Mouse (Mus musculus) embryonic facial prominence, embryonic 11.5 days (tissue): Measurements from ENCODE around the gene Ydjc. TPM values are rescaled to one million over a fixed set of nuclear protein-coding genes. Genes with fewer than 3 reads are reported as not detected.

Experiments used
- ATAC-seq: fragments of 200-750 bp; cut with Nextera tagmentation; replicated peaks from 2 replicates; pipeline ENCODE4 v1.8.0; 2017; ENCODE audit warnings: low read depth; ENCODE audit not compliant: insufficient number of reproducible peaks, low FRiP score, low TSS enrichment
- DNase-seq: peaks from one replicate; pipeline ENCODE4 v3.0.0-alpha.2; 2015; ENCODE audit warnings: low spot score
- H3K27ac ChIP-seq: fragments of 300-500 bp; sonication (generic); replicated peaks from 2 replicates; pipeline ENCODE4 v1.5.1; 2014; ENCODE audit warnings: mild to moderate bottlenecking, low read depth, low read length, control low read depth
- H3K27me3 ChIP-seq: fragments of 300-500 bp; sonication (generic); 2 replicates; pipeline ENCODE4 v1.6.1; 2014; ENCODE audit warnings: mild to moderate bottlenecking, low read length, moderate library complexity, mixed read lengths; ENCODE audit not compliant: control insufficient read depth, insufficient read depth
- H3K36me3 ChIP-seq: fragments of 300-500 bp; sonication (generic); replicated peaks from 2 replicates; pipeline ENCODE4 v1.6.1; 2014; ENCODE audit warnings: low read depth, mild to moderate bottlenecking, low read length, moderate library complexity, mixed read lengths; ENCODE audit not compliant: control insufficient read depth, insufficient read depth
- H3K4me1 ChIP-seq: fragments of 300-500 bp; sonication (generic); 2 replicates; pipeline ENCODE4 v1.6.1; 2014; ENCODE audit warnings: low read length, mixed read lengths; ENCODE audit not compliant: control insufficient read depth, insufficient read depth
- H3K4me2 ChIP-seq: fragments of 300-500 bp; sonication (generic); 2 replicates; pipeline ENCODE4 v1.6.1; 2014; ENCODE audit warnings: low read depth, mild to moderate bottlenecking, control low read depth, low read length, moderate library complexity
- H3K4me3 ChIP-seq: fragments of 300-500 bp; sonication (generic); 2 replicates; pipeline ENCODE4 v1.5.1; 2014; ENCODE audit warnings: low read depth, low read length, control low read depth
- H3K9ac ChIP-seq: fragments of 300-500 bp; sonication (generic); replicated peaks from 2 replicates; pipeline ENCODE4 v1.6.1; 2014; ENCODE audit warnings: mild to moderate bottlenecking, control low read depth, low read length
- H3K9me3 ChIP-seq: fragments of 300-500 bp; sonication (generic); replicated peaks from 2 replicates; pipeline ENCODE4 v1.6.1; 2016; ENCODE audit warnings: mild to moderate bottlenecking, low read length, inconsistent platforms, mixed read lengths; ENCODE audit not compliant: control insufficient read depth
- WGBS: fragments of 180-500 bp; shearing (Covaris S2); extraction: QIAGEN DNeasy Blood & Tissue Kit; methylation state at CpG from one replicate; pipeline ENCODE4 v1.1.7; 2014; 5-methylcytosine and 5-hydroxymethylcytosine counted together
- polyA plus RNA-seq: library from polyadenylated mRNA; unstranded; fragments of >200 nt; fragmentation: Nextera tagmentation; extraction: Ambion mirVana; gene quantifications from 2 replicates; pipeline ENCODE4 v1.2.1, GENCODE M21; 2014

The Ydjc gene
- polyA plus RNA-seq: 6.2 and 8.8 TPM in 2 replicates

DNA sequence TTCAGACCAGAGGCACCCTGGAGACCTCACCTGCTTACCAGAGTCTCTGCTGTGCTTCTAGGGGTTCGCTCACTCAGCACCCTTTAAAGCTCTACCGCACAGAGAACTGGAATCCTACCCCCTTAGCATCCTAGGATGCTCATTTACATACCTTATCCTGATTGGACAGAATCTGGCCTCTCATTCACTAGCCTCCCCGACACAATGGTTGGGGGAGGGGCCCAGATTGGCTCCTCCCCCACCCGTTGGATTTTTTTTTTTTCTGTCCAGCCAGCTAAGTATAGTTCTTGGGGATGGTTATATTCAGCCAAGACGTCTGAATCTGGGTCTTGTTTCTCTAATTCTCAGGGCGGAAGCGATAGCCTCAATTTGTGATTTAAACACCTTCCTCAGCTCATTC, at the start of gene Ydjc:
TSS of gene Ydjc (plus strand) at position 283 of the 400 bp plus-strand sequence.
- no peak within 1 kb of the TSS for H3K27ac ChIP-seq
- no peak within 1 kb of the TSS for H3K4me2 ChIP-seq
- H3K9ac ChIP-seq: no peak within 1 kb of the TSS
- H3K36me3 ChIP-seq: no peaks in the 10 kb centered on the region
- H3K27me3 ChIP-seq: peaks cover 3% of the 10 kb centered on the region; the same call in 1 of the 2 replicates
- no peaks in the 10 kb centered on the region for H3K9me3 ChIP-seq
- H3K4me1 ChIP-seq: peaks cover 8% of the 10 kb centered on the region
- DNase-seq: peak; percentile 53
- H3K4me3 ChIP-seq: no peak within 1 kb of the TSS
- 17% methylated on average over 7 of the region's 7 CpGs for WGBS
- no peak for ATAC-seq

DNA sequence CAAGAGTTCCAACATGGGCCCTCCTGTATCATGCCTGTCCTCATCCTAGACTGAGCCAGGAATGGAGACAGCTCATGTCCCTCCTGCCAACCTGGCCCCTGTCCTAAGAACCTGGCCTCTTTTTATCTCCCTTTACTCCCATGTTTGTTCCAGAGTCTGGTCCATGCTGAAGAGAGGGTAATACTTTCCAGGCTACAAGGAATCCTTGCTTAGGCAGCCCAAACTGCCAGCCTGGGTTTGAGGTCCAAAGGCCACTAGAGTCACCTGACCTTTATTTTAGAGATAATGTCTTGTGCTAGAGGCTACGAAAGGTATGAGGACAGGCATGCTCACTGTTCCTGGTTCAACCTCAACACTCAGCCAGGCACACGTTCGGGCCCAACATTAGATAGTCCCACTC, 47.5 kb upstream of the Ydjc start:
- Histone ChIP-seq H3K4me3 (no peak overlapping the region), H3K4me2 (no peak overlapping the region), H3K4me1 (no peaks in the 10 kb centered on the region), H3K27me3 (no peaks in the 10 kb centered on the region), H3K9me3 (no peaks in the 10 kb centered on the region), H3K36me3 (peaks cover 12% of the 10 kb centered on the region), H3K27ac (no peak overlapping the region), H3K9ac (no peak overlapping the region)
- no peak for DNase-seq
- WGBS: 94% methylated on average over 3 of the region's 3 CpGs
- ATAC-seq: no peak

DNA sequence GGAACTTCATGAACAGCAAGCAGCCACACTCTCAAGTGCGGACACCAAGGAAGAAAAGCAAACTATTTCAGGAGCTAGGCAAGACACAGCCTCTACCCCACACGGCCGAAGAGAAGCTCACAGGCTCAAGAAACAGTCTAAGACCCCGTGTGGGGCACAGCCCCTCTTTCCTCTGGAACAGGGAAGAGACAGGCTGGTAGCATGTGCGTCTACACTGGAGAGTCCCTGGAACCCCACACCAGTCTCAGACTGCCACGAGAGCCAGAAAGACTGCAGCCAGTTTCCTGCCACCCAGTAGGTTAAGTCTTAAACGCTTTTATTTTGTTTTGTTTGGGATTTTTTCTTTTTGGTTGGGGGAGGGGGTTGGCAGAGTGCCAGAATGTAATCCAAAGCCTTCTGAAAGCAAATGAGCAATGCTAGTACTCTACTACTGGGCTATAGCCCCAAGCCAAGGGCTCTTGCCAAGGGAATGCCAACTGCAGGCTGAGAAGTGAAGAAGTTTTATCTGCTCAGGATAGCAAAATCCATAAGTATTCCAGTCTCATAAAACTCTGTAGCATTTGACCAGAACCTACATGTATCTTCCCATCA, 41.7 kb upstream of the Ydjc start:
- H3K4me1 ChIP-seq: no peaks in the 10 kb centered on the region
- no peak overlapping the region for H3K4me2 ChIP-seq
- WGBS: 86% methylated on average over 7 of the region's 7 CpGs
- no peak overlapping the region for H3K4me3 ChIP-seq
- H3K9me3 ChIP-seq: no peaks in the 10 kb centered on the region
- H3K27ac ChIP-seq: no peak overlapping the region
- no peak overlapping the region for H3K9ac ChIP-seq
- no peak for ATAC-seq
- H3K36me3 ChIP-seq: peaks cover 7% of the 10 kb centered on the region
- DNase-seq: no peak
- no peaks in the 10 kb centered on the region for H3K27me3 ChIP-seq

DNA sequence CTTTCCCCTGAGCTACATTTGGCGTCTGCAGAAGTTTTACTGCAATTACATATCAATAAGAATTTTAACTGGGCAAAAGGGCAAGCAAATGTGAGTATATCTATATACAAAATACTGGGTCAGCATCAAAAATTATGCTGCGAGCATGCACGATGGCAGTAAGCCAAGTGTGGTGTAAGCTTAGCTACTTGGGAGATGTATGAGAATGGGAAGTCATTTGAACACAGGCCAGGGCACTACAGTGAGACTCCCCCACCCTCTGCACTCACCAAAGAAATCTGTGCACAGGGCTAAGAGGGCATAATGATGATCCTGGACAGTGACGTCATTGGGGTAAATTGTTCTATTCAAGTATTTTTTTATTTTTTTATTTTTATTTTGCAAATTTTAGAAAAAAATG, 39.8 kb upstream of the Ydjc start:
- H3K36me3 ChIP-seq: peaks cover 6% of the 10 kb centered on the region; the same call in 1 of the 2 replicates
- no peak overlapping the region for H3K27ac ChIP-seq
- no peak for DNase-seq
- H3K4me1 ChIP-seq: no peaks in the 10 kb centered on the region
- no peaks in the 10 kb centered on the region for H3K27me3 ChIP-seq
- no peaks in the 10 kb centered on the region for H3K9me3 ChIP-seq
- H3K4me3 ChIP-seq: no peak overlapping the region
- H3K4me2 ChIP-seq: no peak overlapping the region
- no peak for ATAC-seq
- H3K9ac ChIP-seq: no peak overlapping the region
- WGBS: 94% methylated on average over 4 of the region's 4 CpGs

DNA sequence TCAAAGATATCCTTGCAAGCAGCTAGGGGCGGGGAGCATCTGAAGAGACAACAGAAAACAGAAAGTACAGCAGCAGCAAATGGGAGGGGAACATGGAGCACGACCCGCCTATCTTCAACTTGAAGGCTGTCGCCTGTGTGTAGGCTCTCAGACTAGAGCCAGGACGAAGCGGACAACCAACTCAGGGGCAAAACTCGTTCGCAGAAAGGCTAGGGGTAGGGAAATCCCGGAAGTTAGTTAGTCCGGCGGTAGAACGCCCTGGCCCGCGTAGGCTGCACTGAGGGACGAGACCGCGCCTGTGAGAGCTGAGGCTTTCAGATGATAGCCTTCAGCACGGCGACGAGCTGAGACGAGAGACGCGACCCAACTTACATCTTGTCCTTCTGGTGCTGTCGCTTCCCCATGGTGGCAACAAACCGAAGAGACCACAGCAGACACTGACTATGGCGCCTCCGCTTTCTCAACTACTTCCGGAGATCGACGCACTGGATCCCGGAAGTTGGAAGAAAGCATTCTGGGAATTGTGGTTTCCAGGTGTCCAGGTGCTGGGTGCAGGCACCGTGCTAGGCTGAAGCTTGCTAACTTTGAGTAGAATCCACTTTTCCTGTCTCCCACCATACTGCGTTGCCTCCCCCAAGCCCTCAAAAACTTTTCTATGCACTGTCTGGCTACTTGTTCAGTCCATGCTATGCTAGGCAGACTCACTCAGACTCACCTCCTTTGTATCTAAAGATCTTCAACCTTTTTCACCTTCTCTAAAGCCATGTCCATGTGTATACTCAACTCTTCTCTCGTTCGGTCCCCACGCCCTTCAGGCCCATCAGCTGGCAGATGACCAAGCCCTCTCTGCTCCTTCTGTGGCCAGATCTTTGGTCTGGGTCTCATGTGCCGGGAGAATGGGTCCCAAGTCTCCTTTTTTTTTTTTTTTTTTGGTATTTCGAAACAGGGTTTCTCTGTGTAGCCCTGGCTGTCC, 33.4 kb upstream of the Ydjc start, which contains the start of gene Ppil2:
TSS of gene Ppil2 (minus strand) at position 487 of the 973 bp plus-strand sequence.
- ATAC-seq (peak; percentile 88), DNase-seq (peak; percentile 92)
- Histone ChIP-seq H3K4me3 (peak within 1 kb of the TSS; percentile 75), H3K9ac (peak within 1 kb of the TSS; percentile 30), H3K4me1 (no peaks in the 10 kb centered on the region), H3K27ac (no peak within 1 kb of the TSS), H3K27me3 (no peaks in the 10 kb centered on the region), H3K4me2 (peak within 1 kb of the TSS; percentile 34), H3K36me3 (no peaks in the 10 kb centered on the region; the same call in 1 of the 2 replicates), H3K9me3 (no peaks in the 10 kb centered on the region)
- WGBS: 10% methylated on average over 38 of the region's 38 CpGs

DNA sequence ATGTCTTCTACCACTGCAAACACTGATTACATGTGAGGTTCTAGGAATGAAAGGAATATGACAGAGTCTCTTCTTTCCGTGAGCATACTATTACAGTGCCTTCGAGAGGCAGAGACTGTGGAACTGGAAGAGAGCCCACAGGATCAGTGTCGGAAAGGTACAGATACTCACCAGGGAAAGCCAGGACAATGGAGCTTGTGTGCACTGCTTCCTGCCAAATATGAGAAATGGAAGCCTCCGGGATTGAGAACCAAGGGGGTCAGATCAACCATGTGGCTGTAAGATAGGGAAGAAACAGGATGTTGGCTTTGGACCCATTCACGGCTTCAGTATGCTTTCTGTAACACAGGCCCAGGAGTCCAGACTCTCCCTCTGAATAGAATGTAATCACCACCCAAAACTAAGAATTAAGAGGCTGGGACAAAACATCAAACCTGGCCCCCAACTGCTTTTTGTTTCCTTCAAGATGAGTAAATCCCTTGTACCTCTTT, 27.1 kb upstream of the Ydjc start:
- Histone ChIP-seq H3K4me1 (no peaks in the 10 kb centered on the region), H3K9ac (no peak overlapping the region), H3K4me2 (no peak overlapping the region), H3K27me3 (no peaks in the 10 kb centered on the region), H3K4me3 (no peak overlapping the region), H3K27ac (no peak overlapping the region), H3K36me3 (peaks cover 11% of the 10 kb centered on the region), H3K9me3 (no peaks in the 10 kb centered on the region)
- 84% methylated on average over 5 of the region's 5 CpGs for WGBS
- DNase-seq (no peak), ATAC-seq (no peak)

DNA sequence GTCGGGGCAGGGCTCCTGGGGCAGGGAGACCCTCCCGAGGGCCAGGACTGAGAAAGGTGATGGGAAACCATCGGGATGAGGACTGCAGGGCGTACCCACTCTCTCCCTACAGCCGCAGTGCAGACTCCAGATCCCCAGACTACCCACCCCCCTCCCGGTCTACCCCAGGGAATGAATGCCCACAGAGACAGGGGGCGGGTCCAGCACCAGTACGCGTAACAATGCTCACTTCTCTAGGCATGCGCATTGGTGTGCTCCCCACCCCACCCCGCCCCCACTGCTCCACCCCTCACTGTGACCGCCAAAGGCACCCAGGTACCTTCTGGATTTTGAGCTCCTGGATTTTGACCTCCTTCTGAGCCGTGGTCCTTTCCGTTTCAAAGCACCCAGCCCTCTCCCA, 22.9 kb upstream of the Ydjc start:
- Histone ChIP-seq H3K9ac (no peak overlapping the region), H3K27ac (no peak overlapping the region), H3K4me2 (no peak overlapping the region), H3K4me1 (peaks cover 2% of the 10 kb centered on the region; the same call in 1 of the 2 replicates), H3K9me3 (no peaks in the 10 kb centered on the region), H3K4me3 (no peak overlapping the region), H3K27me3 (no peaks in the 10 kb centered on the region), H3K36me3 (peaks cover 13% of the 10 kb centered on the region)
- no peak for DNase-seq
- no peak for ATAC-seq
- WGBS: 63% methylated on average over 14 of the region's 14 CpGs
